Mouse (Mus musculus) forebrain, embryonic 11.5 days (tissue): ENCODE data around the gene Ang. TPM values are rescaled to one million over a fixed set of nuclear protein-coding genes. Genes with fewer than 3 reads are reported as not detected.

ENCODE experiments used
- ATAC-seq: fragments of 200-750 bp; cut with Nextera tagmentation; replicated peaks from 2 replicates; pipeline ENCODE4 v1.8.0; 2017; ENCODE audit warnings: moderate TSS enrichment; ENCODE audit not compliant: low FRiP score
- DNase-seq: peaks from one replicate; pipeline ENCODE4 v3.0.0-alpha.2; 2017; ENCODE audit warnings: low spot score
- H3K27ac ChIP-seq: fragments of 300-500 bp; sonication (generic); 2 replicates; pipeline ENCODE4 v1.5.1; 2014; ENCODE audit warnings: low read depth, low read length
- H3K27me3 ChIP-seq: fragments of 300-500 bp; sonication (generic); 2 replicates; pipeline ENCODE4 v1.6.1; 2014; ENCODE audit warnings: mild to moderate bottlenecking, low read length, mixed read lengths; ENCODE audit not compliant: control insufficient read depth, insufficient read depth
- H3K36me3 ChIP-seq: fragments of 300-500 bp; sonication (generic); 2 replicates; pipeline ENCODE4 v1.6.1; 2014; ENCODE audit warnings: mild to moderate bottlenecking, low read length, moderate library complexity, mixed read lengths; ENCODE audit not compliant: control insufficient read depth, insufficient read depth
- H3K4me1 ChIP-seq: fragments of 300-500 bp; sonication (generic); replicated peaks from 2 replicates; pipeline ENCODE4 v1.6.1; 2014; ENCODE audit warnings: low read length, mixed read lengths; ENCODE audit not compliant: control insufficient read depth, insufficient read depth
- H3K4me2 ChIP-seq: fragments of 300-500 bp; sonication (generic); 2 replicates; pipeline ENCODE4 v1.6.1; 2014; ENCODE audit warnings: low read depth, mild to moderate bottlenecking, low read length, moderate library complexity, mixed read lengths; ENCODE audit not compliant: severe bottlenecking
- H3K4me3 ChIP-seq: fragments of 300-500 bp; sonication (generic); 2 replicates; pipeline ENCODE4 v1.5.1; 2014; ENCODE audit warnings: low read depth, low read length
- H3K9ac ChIP-seq: fragments of 300-500 bp; sonication (generic); 2 replicates; pipeline ENCODE4 v1.6.1; 2014; ENCODE audit warnings: low read length
- H3K9me3 ChIP-seq: fragments of 300-500 bp; sonication (generic); 2 replicates; pipeline ENCODE4 v1.6.1; 2016; ENCODE audit warnings: low read length, mixed read lengths; ENCODE audit not compliant: control insufficient read depth
- WGBS: fragments of 180-500 bp; shearing (Covaris S2); extraction: QIAGEN DNeasy Blood & Tissue Kit; methylation state at CpG from one replicate; pipeline ENCODE4 v1.1.7; 2014; 5-methylcytosine and 5-hydroxymethylcytosine counted together
- polyA plus RNA-seq: library from polyadenylated mRNA; unstranded; fragments of >200 nt; fragmentation: Nextera tagmentation; extraction: Ambion mirVana; gene quantifications from 2 replicates; pipeline ENCODE4 v1.2.1, GENCODE M21; 2014

Gene Ang
- polyA plus RNA-seq, 1 experiment from 2014 or later = 1.9 TPM

GRCm38 (mm10) chr14:51143287-51143686, 52.3 kb downstream of the Ang start:
- Histone ChIP-seq H3K36me3 (no peaks in the 10 kb centered on the region), H3K27me3 (no peaks in the 10 kb centered on the region), H3K9me3 (no peaks in the 10 kb centered on the region), H3K9ac (no peak overlapping the region), H3K4me1 (no peaks in the 10 kb centered on the region), H3K27ac (no peak overlapping the region), H3K4me2 (no peak overlapping the region), H3K4me3 (no peak overlapping the region)
- no peak for ATAC-seq
- WGBS = 89% methylated on average over 4 of the region's 4 CpGs
- DNase-seq = no peak

- no peak for DNase-seq
- Histone ChIP-seq H3K9ac (no peak overlapping the region), H3K4me3 (no peak overlapping the region), H3K4me2 (no peak overlapping the region), H3K36me3 (no peaks in the 10 kb centered on the region), H3K27ac (no peak overlapping the region), H3K4me1 (no peaks in the 10 kb centered on the region), H3K27me3 (no peaks in the 10 kb centered on the region), H3K9me3 (no peaks in the 10 kb centered on the region)
- no peak for ATAC-seq
- WGBS = 84% methylated on average over 2 of the region's 2 CpGs
Observed at GRCm38 (mm10) chr14:51143937-51144336, 53.0 kb downstream of the Ang start.

- WGBS = 97% methylated on average over 4 of the region's 4 CpGs
Observed at GRCm38 (mm10) chr14:51144451-51144850, 53.5 kb downstream of the Ang start.

GRCm38 (mm10) chr14:51145521-51145920, 54.6 kb downstream of the Ang start:
- Histone ChIP-seq H3K27ac (no peak overlapping the region), H3K4me3 (no peak overlapping the region), H3K36me3 (no peaks in the 10 kb centered on the region), H3K9ac (no peak overlapping the region), H3K27me3 (no peaks in the 10 kb centered on the region), H3K4me1 (no peaks in the 10 kb centered on the region), H3K9me3 (no peaks in the 10 kb centered on the region), H3K4me2 (no peak overlapping the region)
- no peak for ATAC-seq
- DNase-seq = no peak
- 88% methylated on average over 6 of the region's 6 CpGs for WGBS

More at GRCm38 (mm10) chr14:51144451-51144850, 53.5 kb downstream of the Ang start:
- Histone ChIP-seq H3K27ac (no peak overlapping the region), H3K9me3 (no peaks in the 10 kb centered on the region), H3K36me3 (no peaks in the 10 kb centered on the region), H3K4me3 (no peak overlapping the region), H3K9ac (no peak overlapping the region), H3K4me1 (no peaks in the 10 kb centered on the region), H3K4me2 (no peak overlapping the region), H3K27me3 (no peaks in the 10 kb centered on the region)
- ATAC-seq (no peak), DNase-seq (no peak)

GRCm38 (mm10) chr14:51146685-51147084, 55.7 kb downstream of the Ang start, which contains the start of gene Rnase1:
Gene Rnase1, minus strand, starts transcription at chr14:51146785.
- DNase-seq (no peak), ATAC-seq (no peak)
- H3K4me1 ChIP-seq = no peaks in the 10 kb centered on the region
- no peaks in the 10 kb centered on the region for H3K9me3 ChIP-seq
- H3K9ac ChIP-seq = no peak within 1 kb of the TSS
- H3K27ac ChIP-seq = no peak within 1 kb of the TSS
- H3K36me3 ChIP-seq = no peaks in the 10 kb centered on the region
- H3K4me3 ChIP-seq = no peak within 1 kb of the TSS
- H3K4me2 ChIP-seq = no peak within 1 kb of the TSS
- H3K27me3 ChIP-seq = no peaks in the 10 kb centered on the region
- WGBS = 51% methylated on average over 2 of the region's 2 CpGs

- H3K36me3 ChIP-seq = no peaks in the 10 kb centered on the region
- H3K9me3 ChIP-seq = no peaks in the 10 kb centered on the region
- no peak overlapping the region for H3K27ac ChIP-seq
- H3K9ac ChIP-seq = no peak overlapping the region
- ATAC-seq = no peak
- 84% methylated on average over 3 of the region's 3 CpGs for WGBS
- DNase-seq = no peak
- no peak overlapping the region for H3K4me3 ChIP-seq
- H3K4me2 ChIP-seq = no peak overlapping the region
- H3K27me3 ChIP-seq = no peaks in the 10 kb centered on the region
- H3K4me1 ChIP-seq = no peaks in the 10 kb centered on the region
Observed at GRCm38 (mm10) chr14:51148006-51148405, 57.1 kb downstream of the Ang start.

- ATAC-seq (no peak), DNase-seq (no peak)
- Histone ChIP-seq H3K36me3 (no peaks in the 10 kb centered on the region), H3K9me3 (no peaks in the 10 kb centered on the region), H3K4me2 (no peak overlapping the region), H3K4me3 (no peak overlapping the region), H3K27ac (no peak overlapping the region), H3K9ac (no peak overlapping the region), H3K4me1 (no peaks in the 10 kb centered on the region), H3K27me3 (no peaks in the 10 kb centered on the region)
- WGBS = 69% methylated on average over 5 of the region's 5 CpGs
Observed at GRCm38 (mm10) chr14:51149164-51149563, 58.2 kb downstream of the Ang start.

- no peaks in the 10 kb centered on the region for H3K36me3 ChIP-seq
- H3K9ac ChIP-seq = no peak overlapping the region
- ATAC-seq = no peak
- H3K27me3 ChIP-seq = no peaks in the 10 kb centered on the region
- DNase-seq = no peak
- H3K4me1 ChIP-seq = no peaks in the 10 kb centered on the region
- H3K27ac ChIP-seq = no peak overlapping the region
- no peaks in the 10 kb centered on the region for H3K9me3 ChIP-seq
- no peak overlapping the region for H3K4me3 ChIP-seq
- 89% methylated on average over 3 of the region's 3 CpGs for WGBS
- no peak overlapping the region for H3K4me2 ChIP-seq
Observed at GRCm38 (mm10) chr14:51150206-51150831, 59.4 kb downstream of the Ang start.
